Mouse (Mus musculus): Measurements from ENCODE around the gene Gm20696. TPM values are rescaled to one million over a fixed set of nuclear protein-coding genes. Genes with fewer than 3 reads are reported as not detected.
A peak's percentile ranks its signal among the peaks of the same experiment; 100 is the strongest.

Gene Gm20696
- polyA plus RNA-seq, 1 experiment from 2014 or later = 3.4 TPM

GRCm38 (mm10) chr6:99273177-99273576 lies 393.4 kb downstream of the Gm20696 start:
- H3K27ac ChIP-seq (replicated peaks) = no peak overlapping the region
- H3K4me1 ChIP-seq (replicated peaks) = peaks cover 3% of the 10 kb centered on the region
- H3K36me3 ChIP-seq = no peaks in the 10 kb centered on the region
- H3K27me3 ChIP-seq = no peaks in the 10 kb centered on the region
- no peak overlapping the region for H3K4me3 ChIP-seq
- ATAC-seq (ENCODE audit: low FRiP score, low read depth) = no peak
- H3K4me2 ChIP-seq = no peak overlapping the region
- H3K9me3 ChIP-seq = no peaks in the 10 kb centered on the region
- no peak overlapping the region for H3K9ac ChIP-seq
- WGBS = 88% methylated on average over 5 of the region's 5 CpGs

- Histone ChIP-seq H3K9ac (no peak overlapping the region), H3K4me1 (replicated peaks) (peaks cover 7% of the 10 kb centered on the region), H3K9me3 (no peaks in the 10 kb centered on the region), H3K4me3 (no peak overlapping the region), H3K27me3 (no peaks in the 10 kb centered on the region), H3K36me3 (no peaks in the 10 kb centered on the region), H3K4me2 (no peak overlapping the region), H3K27ac (replicated peaks) (no peak overlapping the region)
- no peak for ATAC-seq (ENCODE audit: low FRiP score, low read depth)
- WGBS = 81% methylated on average over 3 of the region's 3 CpGs
These were observed 394.4 kb downstream of the Gm20696 start for GRCm38 (mm10) chr6:99272174-99272573.

- Histone ChIP-seq H3K36me3 (no peaks in the 10 kb centered on the region), H3K9ac (no peak overlapping the region), H3K4me1 (replicated peaks) (peaks cover 7% of the 10 kb centered on the region), H3K9me3 (no peaks in the 10 kb centered on the region), H3K27me3 (no peaks in the 10 kb centered on the region), H3K27ac (replicated peaks) (no peak overlapping the region), H3K4me2 (no peak overlapping the region), H3K4me3 (no peak overlapping the region)
- WGBS = 85% methylated on average over 7 of the region's 7 CpGs
- ATAC-seq (ENCODE audit: low FRiP score, low read depth) = no peak
These were observed 394.9 kb downstream of the Gm20696 start for GRCm38 (mm10) chr6:99271741-99272140.

GRCm38 (mm10) chr6:99269921-99270320 lies 396.7 kb downstream of the Gm20696 start:
- Histone ChIP-seq H3K9me3 (no peaks in the 10 kb centered on the region), H3K27ac (replicated peaks) (no peak overlapping the region), H3K27me3 (no peaks in the 10 kb centered on the region), H3K4me2 (no peak overlapping the region), H3K4me1 (replicated peaks) (peaks cover 24% of the 10 kb centered on the region), H3K36me3 (no peaks in the 10 kb centered on the region), H3K9ac (no peak overlapping the region), H3K4me3 (no peak overlapping the region)
- WGBS = 87% methylated on average over 6 of the region's 6 CpGs
- ATAC-seq (ENCODE audit: low FRiP score, low read depth) = no peak

GRCm38 (mm10) chr6:99268171-99269061 lies 398.2 kb downstream of the Gm20696 start:
- Histone ChIP-seq H3K9ac (no peak overlapping the region), H3K36me3 (no peaks in the 10 kb centered on the region), H3K27ac (replicated peaks) (no peak overlapping the region), H3K27me3 (0 out of 2 replicates have a peak, but pooled peaks cover 3% of the 10 kb centered on the region), H3K4me2 (no peak overlapping the region), H3K9me3 (no peaks in the 10 kb centered on the region), H3K4me3 (no peak overlapping the region), H3K4me1 (replicated peaks) (peaks cover 33% of the 10 kb centered on the region)
- ATAC-seq (ENCODE audit: low FRiP score, low read depth) = peak; percentile 45; the same call in 1 of the 2 replicates
- WGBS = 38% methylated on average over 20 of the region's 20 CpGs

GRCm38 (mm10) chr6:99265945-99266656 lies 400.5 kb downstream of the Gm20696 start:
- WGBS = 24% methylated on average over 13 of the region's 13 CpGs
- Histone ChIP-seq H3K4me3 (no peak overlapping the region), H3K9ac (peak overlapping the region; percentile 18; the same call in 1 of the 2 replicates), H3K27ac (replicated peaks) (peak overlapping the region; percentile 47), H3K27me3 (0 out of 2 replicates have a peak, but pooled peaks cover 3% of the 10 kb centered on the region), H3K4me1 (replicated peaks) (peaks cover 33% of the 10 kb centered on the region), H3K9me3 (no peaks in the 10 kb centered on the region), H3K4me2 (peak overlapping the region; percentile 27), H3K36me3 (no peaks in the 10 kb centered on the region)
- ATAC-seq (ENCODE audit: low FRiP score, low read depth) = no peak

- 0 out of 2 replicates have a peak, but pooled peaks cover 3% of the 10 kb centered on the region for H3K27me3 ChIP-seq
- no peak overlapping the region for H3K4me3 ChIP-seq
- no peak overlapping the region for H3K9ac ChIP-seq
- H3K27ac ChIP-seq (replicated peaks) = no peak overlapping the region
- H3K4me1 ChIP-seq (replicated peaks) = peaks cover 33% of the 10 kb centered on the region
- H3K9me3 ChIP-seq = no peaks in the 10 kb centered on the region
- peak overlapping the region; percentile 27; the same call in 1 of the 2 replicates for H3K4me2 ChIP-seq
- no peak for ATAC-seq (ENCODE audit: low FRiP score, low read depth)
- WGBS = 34% methylated on average over 4 of the region's 4 CpGs
- H3K36me3 ChIP-seq = no peaks in the 10 kb centered on the region
These were observed 401.4 kb downstream of the Gm20696 start for GRCm38 (mm10) chr6:99265173-99265572.

GRCm38 (mm10) chr6:99264192-99265093 lies 402.2 kb downstream of the Gm20696 start:
- H3K4me1 ChIP-seq (replicated peaks) = peaks cover 33% of the 10 kb centered on the region
- no peaks in the 10 kb centered on the region for H3K36me3 ChIP-seq
- no peak overlapping the region for H3K4me3 ChIP-seq
- no peak overlapping the region for H3K27ac ChIP-seq (replicated peaks)
- 26% methylated on average over 13 of the region's 13 CpGs for WGBS
- H3K9ac ChIP-seq = no peak overlapping the region
- ATAC-seq (ENCODE audit: low FRiP score, low read depth) = no peak
- 0 out of 2 replicates have a peak, but pooled peaks cover 3% of the 10 kb centered on the region for H3K27me3 ChIP-seq
- H3K4me2 ChIP-seq = no peak overlapping the region
- no peaks in the 10 kb centered on the region for H3K9me3 ChIP-seq

GRCm38 (mm10) chr6:99263886-99264185 lies 402.8 kb downstream of the Gm20696 start:
- H3K4me2 ChIP-seq = no peak overlapping the region
- WGBS = 46% methylated on average over 2 of the region's 2 CpGs
- no peak overlapping the region for H3K9ac ChIP-seq
- 0 out of 2 replicates have a peak, but pooled peaks cover 3% of the 10 kb centered on the region for H3K27me3 ChIP-seq
- no peak overlapping the region for H3K4me3 ChIP-seq
- peaks cover 33% of the 10 kb centered on the region for H3K4me1 ChIP-seq (replicated peaks)
- H3K36me3 ChIP-seq = no peaks in the 10 kb centered on the region
- no peaks in the 10 kb centered on the region for H3K9me3 ChIP-seq
- H3K27ac ChIP-seq (replicated peaks) = no peak overlapping the region
- ATAC-seq (ENCODE audit: low FRiP score, low read depth) = no peak

- H3K27ac ChIP-seq (replicated peaks) = no peak overlapping the region
- no peaks in the 10 kb centered on the region for H3K9me3 ChIP-seq
- H3K36me3 ChIP-seq = no peaks in the 10 kb centered on the region
- H3K4me2 ChIP-seq = no peak overlapping the region
- 22% methylated on average over 12 of the region's 12 CpGs for WGBS
- H3K27me3 ChIP-seq = 0 out of 2 replicates have a peak, but pooled peaks cover 3% of the 10 kb centered on the region
- H3K4me3 ChIP-seq = no peak overlapping the region
- H3K4me1 ChIP-seq (replicated peaks) = peaks cover 31% of the 10 kb centered on the region
- ATAC-seq (ENCODE audit: low FRiP score, low read depth) = no peak
- H3K9ac ChIP-seq = no peak overlapping the region
These were observed 403.3 kb downstream of the Gm20696 start for GRCm38 (mm10) chr6:99263061-99263885.

- no peak for ATAC-seq (ENCODE audit: low FRiP score, low read depth)
- H3K9ac ChIP-seq = no peak overlapping the region
- H3K36me3 ChIP-seq = no peaks in the 10 kb centered on the region
- WGBS = 54% methylated on average over 4 of the region's 4 CpGs
- no peak overlapping the region for H3K27ac ChIP-seq (replicated peaks)
- no peak overlapping the region for H3K4me3 ChIP-seq
- H3K27me3 ChIP-seq = 0 out of 2 replicates have a peak, but pooled peaks cover 3% of the 10 kb centered on the region
- H3K9me3 ChIP-seq = no peaks in the 10 kb centered on the region
- H3K4me2 ChIP-seq = no peak overlapping the region
- peaks cover 26% of the 10 kb centered on the region for H3K4me1 ChIP-seq (replicated peaks)
These were observed 404.9 kb downstream of the Gm20696 start for GRCm38 (mm10) chr6:99261737-99262130.

All from hindbrain, embryonic 15.5 days (tissue).